Mouse (Mus musculus): Measurements from ENCODE around the gene Rhobtb1.

The Rhobtb1 gene

GRCm38 (mm10) chr10:69328029-69328655 lies 176.9 kb downstream of the Rhobtb1 start:
- DNase-seq: no peak

GRCm38 (mm10) chr10:69328656-69329046 lies 177.4 kb downstream of the Rhobtb1 start:
- DNase-seq: no peak

- no peak for DNase-seq
These were observed 180.0 kb downstream of the Rhobtb1 start for GRCm38 (mm10) chr10:69331231-69331630.

- DNase-seq: no peak
These were observed 182.0 kb downstream of the Rhobtb1 start for GRCm38 (mm10) chr10:69333212-69333611.

- DNase-seq: no peak
These were observed 183.3 kb downstream of the Rhobtb1 start for GRCm38 (mm10) chr10:69334271-69335194.

- no peak for DNase-seq
These were observed 183.9 kb downstream of the Rhobtb1 start for GRCm38 (mm10) chr10:69335195-69335536.

- no peak for DNase-seq
These were observed 184.4 kb downstream of the Rhobtb1 start for GRCm38 (mm10) chr10:69335611-69336010.

- DNase-seq: no peak
These were observed 185.0 kb downstream of the Rhobtb1 start for GRCm38 (mm10) chr10:69336219-69336618.

GRCm38 (mm10) chr10:69340001-69340400 lies 188.8 kb downstream of the Rhobtb1 start:
- no peak for DNase-seq
